Mouse (Mus musculus) T-cell, adult 2 months (primary cell): ENCODE data around the gene Phkb.
"Not testable (repeated sequence)": the region's sequence is repeated elsewhere in the genome, so short reads cannot be mapped to it uniquely, and the experiment has no call there.

Experiments
- DNase-seq: peaks from one replicate; pipeline ENCODE4 v3.0.0; 2022; ENCODE audit warnings: low spot score

Gene Phkb

GRCm38 (mm10) chr8:85840657-85841488 lies at the start of gene Phkb, which contains the start of gene Itfg1:
Gene Phkb (plus strand): TSS chr8:85840959.
Gene Itfg1 (minus strand): TSS chr8:85840921.
- peak; percentile 87 for DNase-seq

- DNase-seq: not testable (repeated sequence)
Observed at GRCm38 (mm10) chr8:85796392-85796791, 44.4 kb upstream of the Phkb start.

- DNase-seq: no peak
Observed at GRCm38 (mm10) chr8:85800164-85800563, 40.6 kb upstream of the Phkb start.

DNA sequence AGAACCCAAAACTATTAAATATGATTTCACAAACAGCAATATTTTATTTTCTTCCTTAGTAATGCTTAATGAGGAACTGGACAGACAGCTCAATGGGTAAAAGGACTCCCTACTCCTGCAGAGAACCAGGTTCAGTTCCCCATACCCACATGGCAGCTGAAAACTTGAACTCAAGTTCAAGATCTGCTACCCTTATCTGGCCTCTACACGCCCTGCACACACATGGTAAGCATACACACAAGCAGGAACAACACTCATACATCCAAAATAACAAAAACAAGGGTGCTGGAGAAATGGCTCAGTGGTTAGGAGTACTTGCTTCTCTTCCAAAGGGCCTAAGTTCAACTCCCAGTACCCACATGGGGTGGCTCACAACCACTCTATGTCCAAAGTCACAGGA lies 39.4 kb upstream of the Phkb start:
- no peak for DNase-seq

DNA sequence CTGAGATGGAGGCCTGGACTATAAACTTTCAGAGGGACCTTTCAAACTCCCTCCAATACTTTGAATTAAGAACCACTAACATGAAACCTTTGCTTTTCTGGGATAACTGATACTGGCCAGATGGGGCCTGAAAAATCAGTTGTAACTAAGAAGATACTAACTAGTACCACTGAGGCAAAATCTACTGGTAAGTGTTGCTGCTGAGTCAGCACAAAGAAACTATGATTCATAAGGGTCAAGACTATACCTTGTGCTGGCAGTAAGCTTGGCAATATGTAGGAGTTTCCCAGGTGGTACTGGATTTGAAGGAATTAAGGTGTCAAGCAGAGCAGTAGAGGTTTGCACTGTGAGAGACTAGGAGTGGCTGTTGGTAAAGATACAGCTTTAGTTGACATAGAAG lies 27.1 kb upstream of the Phkb start:
- DNase-seq: no peak

DNA sequence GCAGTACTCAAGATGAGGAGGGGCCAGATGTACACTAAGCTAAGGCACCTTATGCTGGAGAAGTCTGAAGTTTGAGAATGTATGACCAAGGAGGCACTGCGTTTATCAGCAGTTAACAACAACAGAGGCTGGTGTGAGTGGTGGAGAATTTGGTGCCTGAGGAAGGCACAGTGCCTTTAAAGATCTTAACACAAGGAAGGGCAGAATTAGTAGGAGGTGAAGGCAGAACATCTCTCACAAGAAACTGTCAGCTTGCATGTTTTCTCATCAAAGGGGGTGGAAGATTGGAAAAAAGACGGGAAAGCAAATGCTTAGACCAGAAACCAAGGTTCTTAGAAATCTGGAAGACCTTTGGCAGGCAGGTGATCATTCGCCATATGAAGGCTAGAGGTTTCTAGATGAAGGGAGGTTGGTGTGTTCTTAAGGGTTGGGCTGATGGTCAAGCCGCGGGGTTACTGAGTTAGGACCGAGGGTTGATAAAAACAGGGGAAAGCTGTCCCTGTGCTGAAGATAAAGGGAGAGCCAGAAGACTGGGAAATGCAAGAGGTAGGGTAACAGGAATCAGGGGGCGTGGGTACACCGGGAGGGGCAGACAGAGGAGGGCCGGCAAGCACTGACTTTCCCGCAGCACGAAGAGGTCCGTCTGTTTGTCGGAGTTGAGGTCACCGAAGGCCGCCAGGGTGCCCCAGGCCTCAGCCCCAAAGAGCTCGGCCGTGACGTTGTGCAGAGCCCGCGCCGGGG lies 673 bp upstream of the Phkb start:
- DNase-seq: no peak

DNA sequence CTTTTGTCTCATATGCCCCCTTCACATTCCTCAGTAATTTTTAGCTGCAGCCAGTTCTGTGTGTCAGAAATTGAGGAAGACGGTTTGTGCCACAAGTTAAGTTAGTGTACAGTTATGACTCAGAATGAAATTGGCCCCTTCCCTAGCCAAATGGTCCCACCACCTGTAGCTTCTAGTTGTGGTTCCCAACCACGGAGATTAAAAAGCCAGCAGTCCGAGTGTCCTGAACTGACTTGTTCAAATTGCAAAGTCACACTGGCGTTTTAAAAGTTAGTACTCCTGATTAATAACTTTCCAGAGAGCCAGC lies 683 bp downstream of the Phkb start:
- no peak for DNase-seq

DNA sequence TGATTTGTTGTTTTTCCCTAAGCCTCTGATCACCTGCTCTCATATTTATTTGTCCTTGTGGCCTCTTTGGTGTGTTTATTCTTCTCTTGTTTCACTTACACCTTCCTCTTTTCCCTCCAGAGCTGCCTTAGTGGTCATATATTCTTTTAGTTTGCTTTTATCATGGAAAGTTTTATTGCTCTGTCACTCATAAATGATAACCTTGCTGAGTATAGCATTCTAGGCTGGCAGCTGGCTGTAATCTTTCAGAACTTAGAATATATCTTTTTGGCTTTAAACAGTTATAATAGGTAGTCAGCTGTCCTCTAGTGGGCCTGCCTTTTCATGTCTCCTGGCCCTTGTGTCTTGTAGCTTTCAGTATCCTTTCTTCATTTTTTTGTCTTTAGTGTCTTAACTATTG lies 5.1 kb downstream of the Phkb start:
- DNase-seq: no peak

GRCm38 (mm10) chr8:85854220-85855123 lies 13.7 kb downstream of the Phkb start:
- DNase-seq: no peak

- DNase-seq: not testable (repeated sequence)
Observed at GRCm38 (mm10) chr8:85857227-85857896, 16.6 kb downstream of the Phkb start.

- DNase-seq: no peak
Observed at GRCm38 (mm10) chr8:85860612-85861011, 19.9 kb downstream of the Phkb start.

DNA sequence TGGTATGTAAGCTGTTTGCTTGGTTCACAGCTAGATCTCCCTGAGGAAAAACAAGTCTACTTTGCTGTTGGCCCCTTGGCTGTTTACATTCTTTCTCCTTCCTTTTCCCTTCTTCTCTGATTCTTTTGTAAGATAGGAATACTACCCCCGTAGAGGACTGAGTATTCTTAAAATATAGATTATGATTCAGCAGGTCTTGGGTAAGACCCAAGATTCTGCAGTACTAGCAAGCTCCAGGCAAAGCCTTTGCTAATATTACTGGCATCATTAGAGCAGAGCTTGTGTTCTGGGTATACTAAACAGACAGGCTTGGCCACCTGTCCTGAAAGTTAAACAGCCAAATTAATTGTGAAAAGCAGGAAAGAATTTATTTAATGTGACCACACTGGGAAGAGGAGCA lies 21.6 kb downstream of the Phkb start:
- no peak for DNase-seq

- no peak for DNase-seq
Observed at GRCm38 (mm10) chr8:85871660-85872059, 30.9 kb downstream of the Phkb start.

DNA sequence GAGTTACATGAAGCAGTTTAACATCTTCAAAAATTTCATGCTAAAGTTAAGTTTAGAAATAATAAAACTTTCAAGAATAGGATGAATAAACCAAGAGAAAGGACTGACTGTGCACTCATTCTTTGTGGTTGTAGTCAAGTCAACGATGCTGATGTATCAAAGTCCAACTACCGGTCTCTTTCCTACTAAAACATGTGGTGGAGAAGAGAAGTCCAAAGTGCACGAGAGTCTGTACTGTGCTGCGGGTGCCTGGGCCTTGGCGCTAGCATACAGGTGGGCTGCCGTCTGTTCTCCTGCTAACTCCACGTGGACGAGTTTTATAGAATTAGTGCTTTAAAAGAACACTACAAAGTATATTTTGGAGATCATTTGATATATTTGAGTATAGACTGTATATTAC lies 37.2 kb downstream of the Phkb start:
- no peak for DNase-seq

GRCm38 (mm10) chr8:85879624-85880023 lies 38.9 kb downstream of the Phkb start:
- no peak for DNase-seq

DNA sequence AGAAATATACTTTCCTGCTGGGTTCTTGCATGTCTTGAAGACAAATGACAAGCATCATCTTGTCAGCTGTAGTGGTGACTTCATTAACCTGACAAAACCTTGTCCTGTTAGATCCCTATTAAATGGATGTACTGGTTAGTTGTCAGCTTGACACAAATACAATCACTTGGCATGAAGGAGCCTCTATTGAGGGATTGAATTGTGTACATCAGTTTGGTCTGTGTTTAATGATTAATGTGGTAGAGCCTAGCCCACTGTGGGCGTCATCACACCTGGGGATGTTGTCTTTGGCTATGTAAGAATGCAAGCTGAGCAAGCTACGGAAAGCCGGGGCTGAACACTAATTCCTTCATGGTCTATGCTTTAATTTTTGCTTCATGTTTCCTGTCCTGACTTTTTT lies 44.1 kb downstream of the Phkb start:
- no peak for DNase-seq

DNA sequence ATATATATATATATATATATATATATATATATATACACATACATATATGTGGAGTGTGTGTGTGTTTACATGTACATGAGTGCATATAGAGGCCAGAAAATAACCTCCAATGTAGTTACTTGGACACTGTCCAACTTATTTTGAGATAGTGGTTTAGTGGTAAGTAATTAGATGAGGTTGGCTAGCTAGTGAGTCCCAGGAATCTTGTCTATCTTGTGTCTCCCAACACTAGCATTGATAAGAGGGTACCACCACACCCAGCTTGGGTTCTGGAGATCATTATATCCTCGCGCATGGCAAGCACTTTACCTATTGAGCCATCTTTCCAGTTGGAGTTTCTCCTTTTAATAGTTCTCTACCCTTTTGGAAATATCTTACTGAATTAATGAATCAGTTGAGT lies 56.9 kb downstream of the Phkb start:
- DNase-seq: no peak

DNA sequence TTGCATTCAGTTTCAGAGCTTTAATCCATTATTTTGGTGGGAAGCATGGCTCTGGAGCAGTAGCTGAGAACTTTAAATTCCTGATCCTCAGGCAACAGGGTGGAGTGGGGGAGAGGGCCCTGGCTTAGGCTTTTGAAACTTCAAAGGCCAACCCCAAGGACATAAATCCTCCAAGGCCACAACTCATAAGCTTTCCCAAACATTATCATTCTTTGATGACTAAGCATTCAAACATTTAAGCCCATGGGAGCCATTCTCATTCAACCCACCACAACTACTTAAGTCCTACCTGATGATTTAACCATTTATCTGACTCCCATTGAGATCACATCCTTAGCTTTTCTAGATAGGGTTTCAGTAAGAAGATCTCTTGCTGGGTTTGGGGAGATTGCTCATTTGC lies 84.2 kb downstream of the Phkb start:
- DNase-seq: no peak

GRCm38 (mm10) chr8:85925574-85925973 lies 84.8 kb downstream of the Phkb start:
- no peak for DNase-seq

DNA sequence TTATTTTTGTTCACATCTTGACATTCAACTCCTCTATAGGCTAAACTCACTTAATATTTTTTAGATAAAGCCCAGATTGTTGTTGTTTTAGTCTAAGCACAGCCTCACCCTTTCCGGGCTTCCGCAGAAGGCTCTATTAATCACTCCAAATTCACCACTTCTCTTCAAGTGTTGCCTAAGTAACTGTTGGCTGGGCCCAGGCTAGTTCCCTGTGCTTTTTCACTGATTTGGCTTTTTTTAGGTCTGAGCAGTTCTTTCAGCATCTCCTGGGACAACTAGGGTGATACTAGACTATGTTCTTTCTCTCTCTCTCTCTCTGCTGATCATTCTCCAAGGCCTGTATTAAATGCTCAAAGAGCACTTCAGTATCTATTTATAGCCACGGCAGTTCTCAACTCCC lies 85.3 kb downstream of the Phkb start:
- no peak for DNase-seq

DNA sequence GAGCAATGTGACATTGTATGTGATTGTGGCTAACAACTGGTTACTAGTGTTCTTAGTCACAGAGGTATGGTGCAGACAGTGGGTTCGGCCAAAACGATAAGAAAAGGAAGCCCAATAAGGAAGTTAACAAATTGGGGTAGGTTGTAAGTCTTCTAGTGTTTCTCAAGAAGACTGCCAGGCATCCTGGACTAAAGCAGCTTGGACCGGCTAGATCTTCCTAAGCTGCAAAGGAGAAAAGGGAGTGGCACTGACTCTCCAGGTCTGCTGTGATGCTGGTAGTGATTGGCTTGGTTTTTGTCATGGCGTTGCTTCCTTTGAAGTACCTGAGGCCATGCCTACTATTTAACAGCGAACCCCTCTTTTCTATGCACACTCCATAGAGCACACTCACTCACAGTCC lies 95.4 kb downstream of the Phkb start:
- no peak for DNase-seq

DNA sequence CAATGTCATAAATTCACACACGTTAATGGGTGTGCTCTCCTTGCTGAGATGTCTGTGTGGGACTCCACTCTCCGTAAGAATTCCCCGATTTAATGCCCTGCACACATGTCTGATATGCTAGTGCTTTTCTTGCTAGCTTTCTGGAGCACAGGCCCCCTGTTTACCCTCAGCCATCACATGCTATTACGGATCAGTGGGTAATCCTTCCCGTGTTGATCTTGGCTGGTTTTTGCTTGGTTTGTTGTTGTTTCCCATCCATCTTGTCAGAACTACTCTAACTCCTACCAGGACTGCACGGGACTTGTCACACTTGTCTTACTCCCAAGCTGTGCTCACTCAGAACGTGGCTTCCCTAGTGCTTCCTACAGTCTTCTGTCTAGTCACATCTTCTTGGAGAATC lies 96.6 kb downstream of the Phkb start:
- DNase-seq: no peak
